Mouse (Mus musculus) liver, adult 2 months (tissue): ENCODE measurements around the gene Clptm1. TPM values are rescaled to one million over a fixed set of nuclear protein-coding genes. Genes with fewer than 3 reads are reported as not detected.
A peak's percentile ranks its signal among the peaks of the same experiment; 100 is the strongest.

Experiments
- DNase-seq: peaks from one replicate; pipeline ENCODE4 v3.0.0-alpha.2; 2011; ENCODE audit warnings: low read depth, low spot score; ENCODE audit errors: extremely low read depth
- H3K27ac ChIP-seq: fragments of 200-500 bp; replicated peaks from 2 replicates; pipeline ENCODE4 v1.5.1; 2012; ENCODE audit warnings: low read depth, mild to moderate bottlenecking, control low read depth, inconsistent platforms, low read length; ENCODE audit not compliant: insufficient read depth
- H3K27me3 ChIP-seq: fragments of 200-500 bp; 2 replicates; pipeline ENCODE4 v1.6.1; 2012; ENCODE audit warnings: mild to moderate bottlenecking, moderate library complexity, low read length, inconsistent platforms; ENCODE audit not compliant: control insufficient read depth, insufficient read depth
- H3K36me3 ChIP-seq: fragments of 200-500 bp; 2 replicates; pipeline ENCODE4 v1.6.1; 2012; ENCODE audit warnings: low read length, inconsistent platforms; ENCODE audit not compliant: control insufficient read depth, insufficient read depth
- H3K4me1 ChIP-seq: fragments of 200-500 bp; 2 replicates; pipeline ENCODE4 v1.6.1; 2011; ENCODE audit warnings: low read length; ENCODE audit not compliant: control insufficient read depth, insufficient read depth
- H3K4me3 ChIP-seq: fragments of 200-500 bp; 2 replicates; pipeline ENCODE4 v1.5.1; 2011; ENCODE audit warnings: low read depth, mild to moderate bottlenecking, control low read depth, low read length, moderate library complexity; ENCODE audit not compliant: insufficient read depth
- H3K79me2 ChIP-seq: fragments of 200-500 bp; 2 replicates; pipeline ENCODE4 v1.6.1; 2012; ENCODE audit warnings: inconsistent platforms, mild to moderate bottlenecking, low read length, moderate library complexity; ENCODE audit not compliant: control insufficient read depth, insufficient read depth
- H3K9ac ChIP-seq: fragments of 200-500 bp; 2 replicates; pipeline ENCODE4 v1.6.1; 2012; ENCODE audit warnings: low read depth, mild to moderate bottlenecking, control low read depth, inconsistent platforms, low read length
- CTCF ChIP-seq: fragments of 200-500 bp; IDR thresholded peaks from 2 replicates; pipeline ENCODE4 v1.5.1; 2011; ENCODE audit warnings: low read depth, low read length, control low read depth
- POLR2A ChIP-seq: fragments of 200-500 bp; IDR thresholded peaks from 2 replicates; pipeline ENCODE4 v1.6.1; 2011; ENCODE audit warnings: low read length, control low read depth; ENCODE audit not compliant: insufficient read depth; ENCODE audit errors: extremely low read depth
- WGBS: fragments of 180-500 bp; shearing (Covaris S2); methylation state at CpG from one replicate; pipeline ENCODE4 v1.1.7; 2018; 5-methylcytosine and 5-hydroxymethylcytosine counted together
- polyA plus RNA-seq: library from polyadenylated mRNA; depleted of rRNA; stranded (reverse); fragments of >200 nt; gene quantifications from 2 replicates; pipeline ENCODE4 v1.2.3, GENCODE M21; 2012
- total RNA-seq: library from RNA; depleted of rRNA; stranded (reverse); fragments of >200 nt; gene quantifications from 2 replicates; pipeline ENCODE4 v1.2.3, GENCODE M21; 2014

The Clptm1 gene
- total and polyA plus RNA-seq, 2 experiments: 49.8 to 79.9 TPM

- Histone ChIP-seq H3K27ac (peak overlapping the region; percentile 80), H3K79me2 (peaks cover 16% of the 10 kb centered on the region), H3K9ac (peak overlapping the region; percentile 60), H3K4me1 (peaks cover 25% of the 10 kb centered on the region), H3K4me3 (no peak overlapping the region), H3K27me3 (no peaks in the 10 kb centered on the region), H3K36me3 (peaks cover 20% of the 10 kb centered on the region)
- peak; percentile 96 for DNase-seq
- WGBS: 11% methylated on average over 10 of the region's 10 CpGs
- TF ChIP-seq POLR2A: peak; percentile 41; the same call in 1 of the 2 replicates
- no peak for TF ChIP-seq CTCF
Observed at GRCm38 (mm10) chr7:19694336-19695212, 29.7 kb upstream of the Clptm1 start.

GRCm38 (mm10) chr7:19693421-19693820 is 28.6 kb upstream of the Clptm1 start:
- peaks cover 20% of the 10 kb centered on the region for H3K36me3 ChIP-seq
- WGBS: 5% methylated on average over 10 of the region's 10 CpGs
- peak; percentile 92 for DNase-seq
- peaks cover 29% of the 10 kb centered on the region for H3K4me1 ChIP-seq
- no peaks in the 10 kb centered on the region for H3K27me3 ChIP-seq
- no peak overlapping the region for H3K4me3 ChIP-seq
- H3K9ac ChIP-seq: peak overlapping the region; percentile 60
- no peak for TF ChIP-seq CTCF
- 0 out of 2 replicates have a peak, but pooled peaks have one; percentile 5 for TF ChIP-seq POLR2A
- peak overlapping the region; percentile 90 for H3K27ac ChIP-seq
- H3K79me2 ChIP-seq: peaks cover 16% of the 10 kb centered on the region

GRCm38 (mm10) chr7:19691873-19692865 is 27.3 kb upstream of the Clptm1 start, which contains the start of gene Apoc1:
Apoc1 (minus strand) TSS chr7:19692660.
- H3K4me3 ChIP-seq: peak within 1 kb of the TSS; percentile 73
- peaks cover 13% of the 10 kb centered on the region for H3K36me3 ChIP-seq
- H3K27ac ChIP-seq: peak within 1 kb of the TSS; percentile 90
- peaks cover 10% of the 10 kb centered on the region; the same call in 1 of the 2 replicates for H3K79me2 ChIP-seq
- H3K9ac ChIP-seq: peak within 1 kb of the TSS; percentile 83
- H3K27me3 ChIP-seq: no peaks in the 10 kb centered on the region
- DNase-seq: peak; percentile 91
- WGBS: 17% methylated on average over 28 of the region's 28 CpGs
- peaks cover 29% of the 10 kb centered on the region for H3K4me1 ChIP-seq
- TF ChIP-seq CTCF (no peak; the same call in 1 of the 2 replicates), POLR2A (peak; percentile 92)

- TF ChIP-seq CTCF: no peak
- TF ChIP-seq POLR2A: no peak; the same call in 1 of the 2 replicates
- H3K9ac ChIP-seq: peak overlapping the region; percentile 83
- peak; percentile 82 for DNase-seq
- 19% methylated on average over 6 of the region's 6 CpGs for WGBS
- H3K4me1 ChIP-seq: peaks cover 33% of the 10 kb centered on the region
- H3K27ac ChIP-seq: peak overlapping the region; percentile 90
- H3K79me2 ChIP-seq: peaks cover 3% of the 10 kb centered on the region; the same call in 1 of the 2 replicates
- H3K4me3 ChIP-seq: peak overlapping the region; percentile 73
- peaks cover 6% of the 10 kb centered on the region for H3K36me3 ChIP-seq
- no peaks in the 10 kb centered on the region for H3K27me3 ChIP-seq
Observed at GRCm38 (mm10) chr7:19691434-19691833, 26.6 kb upstream of the Clptm1 start.

DNA sequence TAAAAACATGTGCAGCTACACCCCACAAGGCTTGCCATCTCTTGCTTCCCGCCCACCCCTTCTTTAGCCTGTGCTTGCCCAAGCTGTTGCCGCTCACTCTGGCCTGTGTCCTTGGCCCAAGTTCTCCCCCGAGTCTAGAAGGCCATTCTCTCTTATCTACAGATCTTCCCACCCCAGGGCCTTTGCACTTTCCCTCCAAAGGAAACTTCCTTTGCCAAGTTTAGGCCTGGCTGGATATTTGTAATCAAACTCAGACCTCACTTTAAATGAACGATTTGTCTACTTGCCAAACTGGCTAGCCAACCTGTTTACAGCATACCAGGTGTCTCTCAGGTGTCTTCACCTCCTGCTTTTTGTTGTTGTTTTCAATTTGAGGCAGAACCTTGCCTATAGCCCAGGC is 26.0 kb upstream of the Clptm1 start:
- H3K36me3 ChIP-seq: peaks cover under 1% of the 10 kb centered on the region; the same call in 1 of the 2 replicates
- peak overlapping the region; percentile 90 for H3K27ac ChIP-seq
- peak overlapping the region; percentile 83 for H3K9ac ChIP-seq
- no peaks in the 10 kb centered on the region for H3K27me3 ChIP-seq
- peak overlapping the region; percentile 73 for H3K4me3 ChIP-seq
- H3K79me2 ChIP-seq: no peaks in the 10 kb centered on the region
- peaks cover 36% of the 10 kb centered on the region for H3K4me1 ChIP-seq
- WGBS: 5% methylated on average over 4 of the region's 4 CpGs
- DNase-seq: peak; percentile 90
- TF ChIP-seq POLR2A (peak; percentile 28; the same call in 1 of the 2 replicates), CTCF (no peak)
